Mouse (Mus musculus): ENCODE measurements around the gene Banf2.

The Banf2 gene

GRCm38 (mm10) chr2:144032664-144033063, at the start of gene Banf2:
Gene Banf2, plus strand, starts transcription at chr2:144033059.
- DNase-seq (ENCODE audit: low read depth, low spot score) = no peak

GRCm38 (mm10) chr2:143983482-143983881, 49.4 kb upstream of the Banf2 start:
- no peak for DNase-seq (ENCODE audit: low read depth, low spot score)

- no peak for DNase-seq (ENCODE audit: low read depth, low spot score)
Observed at GRCm38 (mm10) chr2:143987485-143987884, 45.4 kb upstream of the Banf2 start.

- DNase-seq (ENCODE audit: low read depth, low spot score) = no peak
Observed at GRCm38 (mm10) chr2:143988016-143988415, 44.8 kb upstream of the Banf2 start.

GRCm38 (mm10) chr2:143990997-143991396, 41.9 kb upstream of the Banf2 start:
- no peak for DNase-seq (ENCODE audit: low read depth, low spot score)

- DNase-seq (ENCODE audit: low read depth, low spot score) = no peak
Observed at GRCm38 (mm10) chr2:143991964-143992672, 40.7 kb upstream of the Banf2 start.

- no peak for DNase-seq (ENCODE audit: low read depth, low spot score)
Observed at GRCm38 (mm10) chr2:143992977-143993376, 39.9 kb upstream of the Banf2 start.

GRCm38 (mm10) chr2:144002229-144002984, 30.5 kb upstream of the Banf2 start:
- no peak for DNase-seq (ENCODE audit: low read depth, low spot score)

GRCm38 (mm10) chr2:144003544-144003943, 29.3 kb upstream of the Banf2 start:
- DNase-seq (ENCODE audit: low read depth, low spot score) = no peak

- no peak for DNase-seq (ENCODE audit: low read depth, low spot score)
Observed at GRCm38 (mm10) chr2:144005166-144005955, 27.5 kb upstream of the Banf2 start.

GRCm38 (mm10) chr2:144006686-144007085, 26.2 kb upstream of the Banf2 start:
- DNase-seq (ENCODE audit: low read depth, low spot score) = no peak

GRCm38 (mm10) chr2:144007211-144007610, 25.6 kb upstream of the Banf2 start:
- DNase-seq (ENCODE audit: low read depth, low spot score) = no peak

GRCm38 (mm10) chr2:144009081-144009480, 23.8 kb upstream of the Banf2 start:
- no peak for DNase-seq (ENCODE audit: low read depth, low spot score)

- peak; percentile 25 for DNase-seq (ENCODE audit: low read depth, low spot score)
Observed at GRCm38 (mm10) chr2:144009551-144010281, 23.1 kb upstream of the Banf2 start.

GRCm38 (mm10) chr2:144010282-144011044, 22.4 kb upstream of the Banf2 start:
- DNase-seq (ENCODE audit: low read depth, low spot score) = peak; percentile 75

GRCm38 (mm10) chr2:144011080-144011551, 21.7 kb upstream of the Banf2 start, which contains the start of gene Rrbp1:
Gene Rrbp1, minus strand, starts transcription at chr2:144011263.
- DNase-seq (ENCODE audit: low read depth, low spot score) = peak; percentile 99

- no peak for DNase-seq (ENCODE audit: low read depth, low spot score)
Observed at GRCm38 (mm10) chr2:144014051-144014450, 18.8 kb upstream of the Banf2 start.

GRCm38 (mm10) chr2:144014481-144014880, 18.4 kb upstream of the Banf2 start:
- DNase-seq (ENCODE audit: low read depth, low spot score) = no peak

- DNase-seq (ENCODE audit: low read depth, low spot score) = no peak
Observed at GRCm38 (mm10) chr2:144015861-144016260, 17.0 kb upstream of the Banf2 start.

- DNase-seq (ENCODE audit: low read depth, low spot score) = no peak
Observed at GRCm38 (mm10) chr2:144019971-144020370, 12.9 kb upstream of the Banf2 start.

GRCm38 (mm10) chr2:144022441-144022840, 10.4 kb upstream of the Banf2 start:
- DNase-seq (ENCODE audit: low read depth, low spot score) = no peak

Measured in forelimb bud, embryonic 11.5 days (tissue).